Mouse (Mus musculus) CH12.LX (cell line): ENCODE results near the gene Plcb3.

Source experiments
- BHLHE40 ChIP-seq: IDR thresholded peaks from 2 replicates; pipeline ENCODE4 v1.6.1; 2011; ENCODE audit warnings: mild to moderate bottlenecking, low read depth, low read length, improper control_type of control experiment
- CHD2 ChIP-seq: IDR thresholded peaks from 2 replicates; pipeline ENCODE4 v1.6.1; 2011; ENCODE audit warnings: low read length, improper control_type of control experiment
- CTCF ChIP-seq, 2 experiments: IDR thresholded peaks in 1 of 2; conservative IDR thresholded peaks in 1 of 2; 2 replicates each; pipeline ENCODE4 v1.5.1; 2011 to 2012; ENCODE audit warnings: low read depth in 2 of 2, low read length in 2 of 2, improper control_type of control experiment in 1 of 2, inconsistent platforms in 1 of 2, mild to moderate bottlenecking in 1 of 2, moderate library complexity in 1 of 2
- HCFC1 ChIP-seq: IDR thresholded peaks from 2 replicates; pipeline ENCODE4 v1.6.1; 2012; ENCODE audit warnings: low read depth, mild to moderate bottlenecking, inconsistent platforms, low read length, improper control_type of control experiment
- KAT2A ChIP-seq: IDR thresholded peaks from 2 replicates; pipeline ENCODE4 v1.6.1; 2012; ENCODE audit warnings: low read length, improper control_type of control experiment, inconsistent platforms; ENCODE audit not compliant: insufficient replicate concordance
- MAFK ChIP-seq: IDR thresholded peaks from 2 replicates; pipeline ENCODE4 v1.6.1; 2011; ENCODE audit warnings: low read length, improper control_type of control experiment; ENCODE audit not compliant: insufficient replicate concordance
- MAZ ChIP-seq: IDR thresholded peaks from 2 replicates; pipeline ENCODE4 v1.6.1; 2012; ENCODE audit warnings: low read depth, mild to moderate bottlenecking, inconsistent platforms, low read length, improper control_type of control experiment, moderate library complexity
- MXI1 ChIP-seq: IDR thresholded peaks from 2 replicates; pipeline ENCODE4 v1.6.1; 2011; ENCODE audit warnings: mild to moderate bottlenecking, low read depth, low read length, improper control_type of control experiment
- MYC ChIP-seq: IDR thresholded peaks from 2 replicates; pipeline ENCODE4 v1.6.1; 2011; ENCODE audit warnings: low read depth, mild to moderate bottlenecking, improper control_type of control experiment, low read length
- NELFE ChIP-seq: IDR thresholded peaks from 2 replicates; pipeline ENCODE4 v1.6.1; 2011; ENCODE audit warnings: low read depth, low read length, improper control_type of control experiment
- POLR2A ChIP-seq: IDR thresholded peaks from 2 replicates; pipeline ENCODE4 v1.6.1; 2011; ENCODE audit warnings: low read depth, mild to moderate bottlenecking, improper control_type of control experiment, low read length
- RAD21 ChIP-seq: IDR thresholded peaks from 2 replicates; pipeline ENCODE4 v1.6.1; 2011; ENCODE audit warnings: low read depth, mild to moderate bottlenecking, low read length, improper control_type of control experiment, moderate library complexity
- ZNF384 ChIP-seq: IDR thresholded peaks from 2 replicates; pipeline ENCODE4 v1.6.1; 2012; ENCODE audit warnings: low read depth, low read length, improper control_type of control experiment, inconsistent platforms

- no peak; the same call in 1 of the 2 replicates for TF ChIP-seq MYC
- no peak for TF ChIP-seq ZNF384
- no peak for TF ChIP-seq CTCF (conservative IDR thresholded peaks at IDR 0.05 in 1 of 2, IDR thresholded peaks at IDR 0.05 in 1 of 2; ENCODE audit: low read depth in 2 of 2, low read length in 2 of 2)
- peak; percentile 71 for TF ChIP-seq HCFC1
- TF ChIP-seq RAD21, result no peak
- TF ChIP-seq NELFE, result peak; percentile 77
- TF ChIP-seq MAZ, result peak; percentile 94
- TF ChIP-seq MAFK, result no peak
- peak; percentile 67 for TF ChIP-seq MXI1
- no peak for TF ChIP-seq KAT2A
- peak; percentile 78 for TF ChIP-seq CHD2
- 0 out of 2 replicates have a peak, but pooled peaks have one; percentile 6 for TF ChIP-seq BHLHE40
- peak; percentile 74 for TF ChIP-seq POLR2A
Observed at GRCm38 (mm10) chr19:6992011-6992858, 16.0 kb upstream of the Plcb3 start, which contains the start of gene Dnajc4.
